Mouse (Mus musculus) ovary, adult 2 months (tissue): ENCODE measurements around the gene Klhl1. TPM values are rescaled to one million over a fixed set of nuclear protein-coding genes. Genes with fewer than 3 reads are reported as not detected.

ENCODE experiments used
- polyA plus RNA-seq: library from polyadenylated mRNA; depleted of rRNA; stranded (reverse); fragments of >200 nt; gene quantifications from 2 replicates; pipeline ENCODE4 v1.2.3, GENCODE M21; 2012; rRNA removed

The Klhl1 gene
- polyA plus RNA-seq: not detected in 2 replicates

DNA sequence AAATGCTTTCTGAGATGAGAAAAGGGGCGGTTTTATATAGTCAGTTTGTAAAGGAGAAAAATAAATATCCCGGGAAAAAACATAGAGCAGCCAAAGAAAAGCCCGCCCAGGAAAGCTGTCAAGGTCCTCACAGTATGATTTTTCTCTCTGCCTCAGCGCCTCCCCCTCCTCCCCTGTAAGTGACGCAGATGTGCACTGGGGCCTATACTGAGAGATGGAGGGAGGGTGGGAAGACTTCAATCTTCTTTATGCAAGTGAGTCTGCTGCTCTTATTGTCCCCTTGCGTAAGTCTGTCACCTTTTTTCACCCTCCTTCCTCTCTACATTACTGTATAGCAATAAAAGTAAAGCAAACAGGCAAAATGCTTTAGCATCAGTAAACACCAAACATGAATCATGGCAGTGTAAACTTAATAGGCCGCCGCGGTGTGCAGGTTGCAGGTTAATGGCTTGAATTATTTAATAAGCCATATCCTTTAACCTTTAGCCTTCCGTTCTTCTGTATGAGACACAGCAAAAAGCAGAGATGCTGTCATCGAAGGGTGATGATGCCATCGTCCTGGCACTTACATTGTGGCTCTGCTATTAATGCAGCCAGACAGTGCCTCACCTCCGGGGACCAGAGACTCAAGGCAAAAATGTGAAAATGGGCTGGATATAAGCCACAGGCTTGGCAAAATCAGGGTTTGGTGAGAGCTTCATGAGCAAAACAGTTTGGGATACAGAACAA is at the start of gene Klhl1:
Gene Klhl1 (minus strand): TSS at position 149 of the 729 bp plus-strand sequence.

